Mouse (Mus musculus) skeletal muscle tissue, adult 2 months (tissue): ENCODE measurements around the gene Iffo2.
"Not testable (repeated sequence)": the region's sequence is repeated elsewhere in the genome, so short reads cannot be mapped to it uniquely, and the experiment has no call there.

Source experiments
- DNase-seq: peaks from one replicate; pipeline ENCODE4 v3.0.0-alpha.2; 2012; ENCODE audit warnings: low read depth, low spot score

Gene Iffo2

GRCm38 (mm10) chr4:139530248-139530647, at the start of gene Iffo2:
Gene Iffo2, plus strand, starts transcription at chr4:139530548.
- DNase-seq, result not testable (repeated sequence)

- DNase-seq, result no peak
Measured at GRCm38 (mm10) chr4:139481400-139481799, 48.9 kb upstream of the Iffo2 start.

- no peak for DNase-seq
Measured at GRCm38 (mm10) chr4:139483461-139484105, 46.8 kb upstream of the Iffo2 start.

- no peak for DNase-seq
Measured at GRCm38 (mm10) chr4:139484496-139484895, 45.9 kb upstream of the Iffo2 start.

GRCm38 (mm10) chr4:139487085-139487484, 43.3 kb upstream of the Iffo2 start:
- DNase-seq, result no peak

- no peak for DNase-seq
Measured at GRCm38 (mm10) chr4:139488325-139488724, 42.0 kb upstream of the Iffo2 start.

GRCm38 (mm10) chr4:139489946-139490345, 40.4 kb upstream of the Iffo2 start:
- DNase-seq, result peak; percentile 36

- DNase-seq, result peak; percentile 74
Measured at GRCm38 (mm10) chr4:139490413-139491055, 39.8 kb upstream of the Iffo2 start.

GRCm38 (mm10) chr4:139491541-139492170, 38.7 kb upstream of the Iffo2 start:
- DNase-seq, result no peak

GRCm38 (mm10) chr4:139492258-139492833, 38.0 kb upstream of the Iffo2 start:
- no peak for DNase-seq

- peak; percentile 51 for DNase-seq
Measured at GRCm38 (mm10) chr4:139493227-139494025, 36.9 kb upstream of the Iffo2 start.

GRCm38 (mm10) chr4:139500814-139501213, 29.5 kb upstream of the Iffo2 start:
- peak; percentile 49 for DNase-seq

GRCm38 (mm10) chr4:139501702-139502101, 28.6 kb upstream of the Iffo2 start:
- DNase-seq, result no peak

GRCm38 (mm10) chr4:139503919-139504318, 26.4 kb upstream of the Iffo2 start:
- DNase-seq, result no peak

- DNase-seq, result no peak
Measured at GRCm38 (mm10) chr4:139505716-139506115, 24.6 kb upstream of the Iffo2 start.

- DNase-seq, result no peak
Measured at GRCm38 (mm10) chr4:139506727-139507126, 23.6 kb upstream of the Iffo2 start.

GRCm38 (mm10) chr4:139509069-139509468, 21.3 kb upstream of the Iffo2 start:
- DNase-seq, result no peak

- DNase-seq, result no peak
Measured at GRCm38 (mm10) chr4:139511557-139511956, 18.8 kb upstream of the Iffo2 start.

- DNase-seq, result no peak
Measured at GRCm38 (mm10) chr4:139512985-139513384, 17.4 kb upstream of the Iffo2 start.

GRCm38 (mm10) chr4:139519221-139519620, 11.1 kb upstream of the Iffo2 start:
- DNase-seq, result no peak

- DNase-seq, result no peak
Measured at GRCm38 (mm10) chr4:139521926-139522325, 8.4 kb upstream of the Iffo2 start.

GRCm38 (mm10) chr4:139526475-139526874, 3.9 kb upstream of the Iffo2 start:
- DNase-seq, result no peak
